Mouse (Mus musculus) CH12.LX (cell line): ENCODE results near the gene Rpl18a. TPM values are rescaled to one million over a fixed set of nuclear protein-coding genes. Genes with fewer than 3 reads are reported as not detected.
A peak's percentile ranks its signal among the peaks of the same experiment; 100 is the strongest.

Experiments used
- DNase-seq: peaks from one replicate; pipeline ENCODE4 v3.0.0-alpha.2; 2013; ENCODE audit errors: extremely low read depth
- H3K27ac ChIP-seq: 2 replicates; pipeline ENCODE4 v1.5.1; 2012; ENCODE audit warnings: low read depth, mild to moderate bottlenecking, control low read depth, moderate library complexity; ENCODE audit not compliant: insufficient read depth
- H3K27me3 ChIP-seq: replicated peaks from 2 replicates; pipeline ENCODE3; 2012; ENCODE audit warnings: inconsistent platforms
- H3K36me3 ChIP-seq, 2 experiments: replicated peaks in 1 of 2; 2 replicates each; pipeline versions ENCODE3 to v1.6.1; 2012; ENCODE audit warnings: inconsistent platforms in 1 of 2, low read length in 1 of 2, mild to moderate bottlenecking in 1 of 2, mixed read lengths in 1 of 2, moderate library complexity in 1 of 2; ENCODE audit not compliant: control insufficient read depth in 1 of 2, insufficient read depth in 1 of 2
- H3K4me1 ChIP-seq, 2 experiments: 2 replicates each; pipeline ENCODE4 v1.6.1; 2012; ENCODE audit warnings: inconsistent platforms in 1 of 2, moderate library complexity in 1 of 2; ENCODE audit not compliant: insufficient read depth in 2 of 2, control insufficient read depth in 1 of 2
- H3K4me2 ChIP-seq: 2 replicates; pipeline ENCODE4 v1.6.1; 2012; ENCODE audit warnings: low read depth, mild to moderate bottlenecking, control low read depth; ENCODE audit not compliant: poor library complexity, insufficient read depth, severe bottlenecking
- H3K4me3 ChIP-seq, 3 experiments: fragments of 150-350 bp in 1 of 3; sonication (generic) in 1 of 3; replicated peaks in 1 of 3; 2 replicates each; pipeline versions ENCODE3 to v1.5.1; 2011 to 2012; ENCODE audit warnings: low read depth in 2 of 3, low read length in 2 of 3, mild to moderate bottlenecking in 2 of 3, moderate library complexity in 2 of 3, control low read depth in 1 of 3, improper control_type of control experiment in 1 of 3, inconsistent platforms in 1 of 3, mixed read lengths in 1 of 3; ENCODE audit not compliant: poor library complexity in 1 of 3
- H3K79me2 ChIP-seq: replicated peaks from 2 replicates; pipeline ENCODE4 v1.6.1; 2012; ENCODE audit warnings: mild to moderate bottlenecking, moderate library complexity; ENCODE audit not compliant: control insufficient read depth, poor library complexity, insufficient read depth, severe bottlenecking; ENCODE audit errors: extremely low read depth
- H3K9ac ChIP-seq: 2 replicates; pipeline ENCODE4 v1.6.1; 2012; ENCODE audit warnings: low read depth, mild to moderate bottlenecking, control low read depth, moderate library complexity; ENCODE audit not compliant: insufficient read depth
- H3K9me3 ChIP-seq: replicated peaks from 2 replicates; pipeline ENCODE3; 2012; ENCODE audit warnings: low read length, inconsistent platforms, mixed read lengths
- BHLHE40 ChIP-seq: IDR thresholded peaks from 2 replicates; pipeline ENCODE4 v1.6.1; 2011; ENCODE audit warnings: mild to moderate bottlenecking, low read depth, low read length, improper control_type of control experiment
- CHD1 ChIP-seq: IDR thresholded peaks from 2 replicates; pipeline ENCODE4 v1.6.1; 2012; ENCODE audit warnings: low read depth, low read length, improper control_type of control experiment, inconsistent platforms
- CHD2 ChIP-seq: IDR thresholded peaks from 2 replicates; pipeline ENCODE4 v1.6.1; 2011; ENCODE audit warnings: low read length, improper control_type of control experiment
- CTCF ChIP-seq, 2 experiments: IDR thresholded peaks in 1 of 2; conservative IDR thresholded peaks in 1 of 2; 2 replicates each; pipeline ENCODE4 v1.5.1; 2011 to 2012; ENCODE audit warnings: low read depth in 2 of 2, low read length in 2 of 2, improper control_type of control experiment in 1 of 2, inconsistent platforms in 1 of 2, mild to moderate bottlenecking in 1 of 2, moderate library complexity in 1 of 2
- ELF1 ChIP-seq: IDR thresholded peaks from 2 replicates; pipeline ENCODE4 v1.6.1; 2014; ENCODE audit warnings: low read depth, mild to moderate bottlenecking, inconsistent platforms, low read length, improper control_type of control experiment
- EP300 ChIP-seq: IDR thresholded peaks from 2 replicates; pipeline ENCODE4 v1.6.1; 2011; ENCODE audit warnings: low read length, improper control_type of control experiment
- ETS1 ChIP-seq: conservative IDR thresholded peaks from 2 replicates; pipeline ENCODE4 v1.6.1; 2012; ENCODE audit warnings: low read depth, mild to moderate bottlenecking, inconsistent platforms, low read length, improper control_type of control experiment, moderate library complexity
- GABPA ChIP-seq: IDR thresholded peaks from 2 replicates; pipeline ENCODE4 v1.6.1; 2012; ENCODE audit warnings: low read depth, low read length, improper control_type of control experiment, inconsistent platforms; ENCODE audit not compliant: insufficient replicate concordance
- HCFC1 ChIP-seq: IDR thresholded peaks from 2 replicates; pipeline ENCODE4 v1.6.1; 2012; ENCODE audit warnings: low read depth, mild to moderate bottlenecking, inconsistent platforms, low read length, improper control_type of control experiment
- IRF4 ChIP-seq: IDR thresholded peaks from 2 replicates; pipeline ENCODE4 v1.6.1; 2014; ENCODE audit warnings: low read depth, mild to moderate bottlenecking, inconsistent platforms, low read length, improper control_type of control experiment
- JUN ChIP-seq: IDR thresholded peaks from 2 replicates; pipeline ENCODE4 v1.6.1; 2011; ENCODE audit warnings: low read depth, mild to moderate bottlenecking, low read length, improper control_type of control experiment, moderate library complexity; ENCODE audit not compliant: insufficient read depth
- JUND ChIP-seq: conservative IDR thresholded peaks from 2 replicates; pipeline ENCODE4 v1.6.1; 2011; ENCODE audit warnings: low read depth, low read length, improper control_type of control experiment
- KAT2A ChIP-seq: IDR thresholded peaks from 2 replicates; pipeline ENCODE4 v1.6.1; 2012; ENCODE audit warnings: low read length, improper control_type of control experiment, inconsistent platforms; ENCODE audit not compliant: insufficient replicate concordance
- MAX ChIP-seq: IDR thresholded peaks from 2 replicates; pipeline ENCODE4 v1.6.1; 2011; ENCODE audit warnings: low read length, improper control_type of control experiment
- MEF2A ChIP-seq: IDR thresholded peaks from 2 replicates; pipeline ENCODE4 v1.6.1; 2014; ENCODE audit warnings: low read depth, mild to moderate bottlenecking, inconsistent platforms, low read length, improper control_type of control experiment, borderline replicate concordance
- MXI1 ChIP-seq: IDR thresholded peaks from 2 replicates; pipeline ENCODE4 v1.6.1; 2011; ENCODE audit warnings: mild to moderate bottlenecking, low read depth, low read length, improper control_type of control experiment
- MYC ChIP-seq: IDR thresholded peaks from 2 replicates; pipeline ENCODE4 v1.6.1; 2011; ENCODE audit warnings: low read depth, mild to moderate bottlenecking, improper control_type of control experiment, low read length
- NRF1 ChIP-seq: IDR thresholded peaks from 2 replicates; pipeline ENCODE4 v1.6.1; 2014; ENCODE audit warnings: low read depth, mild to moderate bottlenecking, inconsistent platforms, low read length, improper control_type of control experiment, moderate library complexity
- PAX5 ChIP-seq: IDR thresholded peaks from 2 replicates; pipeline ENCODE4 v1.6.1; 2012; ENCODE audit warnings: low read length, inconsistent platforms, mixed read lengths
- POLR2A ChIP-seq: IDR thresholded peaks from 2 replicates; pipeline ENCODE4 v1.6.1; 2011; ENCODE audit warnings: low read depth, mild to moderate bottlenecking, improper control_type of control experiment, low read length
- POLR2AphosphoS2 ChIP-seq: IDR thresholded peaks from 2 replicates; pipeline ENCODE4 v1.6.1; 2011; ENCODE audit warnings: low read depth, low read length, improper control_type of control experiment
- RAD21 ChIP-seq: IDR thresholded peaks from 2 replicates; pipeline ENCODE4 v1.6.1; 2011; ENCODE audit warnings: low read depth, mild to moderate bottlenecking, low read length, improper control_type of control experiment, moderate library complexity
- RCOR1 ChIP-seq: conservative IDR thresholded peaks from 2 replicates; pipeline ENCODE4 v1.6.1; 2012; ENCODE audit warnings: low read depth, mild to moderate bottlenecking, inconsistent platforms, low read length, improper control_type of control experiment
- SIN3A ChIP-seq: IDR thresholded peaks from 2 replicates; pipeline ENCODE4 v1.6.1; 2012; ENCODE audit warnings: low read length, improper control_type of control experiment, inconsistent platforms
- TCF12 ChIP-seq: IDR thresholded peaks from 2 replicates; pipeline ENCODE4 v1.6.1; 2014; ENCODE audit warnings: low read depth, mild to moderate bottlenecking, inconsistent platforms, low read length, improper control_type of control experiment
- UBTF ChIP-seq: IDR thresholded peaks from 2 replicates; pipeline ENCODE4 v1.6.1; 2012; ENCODE audit warnings: low read depth, mild to moderate bottlenecking, inconsistent platforms, low read length, improper control_type of control experiment, moderate library complexity
- USF1 ChIP-seq: IDR thresholded peaks from 2 replicates; pipeline ENCODE4 v1.6.1; 2014; ENCODE audit warnings: low read depth, mild to moderate bottlenecking, inconsistent platforms, low read length, improper control_type of control experiment
- ZC3H11A ChIP-seq: IDR thresholded peaks from 2 replicates; pipeline ENCODE4 v1.6.1; 2012; ENCODE audit warnings: low read depth, mild to moderate bottlenecking, inconsistent platforms, low read length, improper control_type of control experiment
- ZKSCAN1 ChIP-seq: IDR thresholded peaks from 2 replicates; pipeline ENCODE4 v1.6.1; 2012; ENCODE audit warnings: low read depth, inconsistent platforms, low read length, improper control_type of control experiment, borderline replicate concordance
- ZNF384 ChIP-seq: IDR thresholded peaks from 2 replicates; pipeline ENCODE4 v1.6.1; 2012; ENCODE audit warnings: low read depth, low read length, improper control_type of control experiment, inconsistent platforms
- dilution Hi-C: fragments of 300-500 bp; cut with MboI; formaldehyde crosslinking; loops from 2 replicates; pipeline ENCODE4 v1.14.3; 2020; ENCODE audit warnings: low sequenced_read_pairs; ENCODE audit not compliant: extremely low pct_unique_long_range_greater_than_20kb, extremely low pct_ligation_motif_present
- in situ Hi-C: fragments of 300-500 bp; cut with MboI; formaldehyde crosslinking; loops from 3 replicates; pipeline ENCODE4 v1.14.3; 2019; ENCODE audit warnings: low sequenced_read_pairs, low pct_ligation_motif_present, low pct_unique_long_range_greater_than_20kb, mixed read lengths
- polyA plus RNA-seq: library from polyadenylated mRNA; unstranded; fragments of >175 nt; gene quantifications from 2 replicates; pipeline ENCODE4 v1.2.1, GENCODE M21; 2012; ENCODE audit warnings: low read depth; ENCODE audit not compliant: insufficient read length
- total RNA-seq, 2 experiments: library from RNA; depleted of rRNA; stranded (reverse); fragments of 300-350 nt in 1 of 2; fragments of >200 nt in 1 of 2; gene quantifications; 2 replicates each; pipeline ENCODE4 v1.2.3; 2012 to 2014

The Rpl18a gene
- total and polyA plus RNA-seq, 3 experiments = 2,035 to 5,917 (median 3,837) TPM

GRCm38 (mm10) chr8:70885612-70886011, 11.6 kb downstream of the Rpl18a start:
- Histone ChIP-seq H3K27ac (no peak overlapping the region), H3K4me1 (peaks cover 13 to 30% of the 10 kb centered on the region in 2 experiments), H3K79me2 (no peaks in the 10 kb centered on the region), H3K27me3 (no peaks in the 10 kb centered on the region), H3K4me2 (no peak overlapping the region; the same call in 1 of the 2 replicates), H3K9ac (no peak overlapping the region), H3K36me3 (peaks cover 0 to 55% of the 10 kb centered on the region in 2 experiments), H3K9me3 (no peaks in the 10 kb centered on the region), H3K4me3 (no peak overlapping the region)
- DNase-seq = peak; percentile 61
- dilution Hi-C loops (no loop called here), in situ Hi-C loops (no loop called here)
- peak; percentile 96 for TF ChIP-seq SIN3A
- 0 out of 2 replicates have a peak, but pooled peaks have one; percentile 31 for TF ChIP-seq IRF4
- 0 out of 2 replicates have a peak, but pooled peaks have one; percentile 16 for TF ChIP-seq EP300
- TF ChIP-seq CTCF (conservative IDR thresholded peaks at IDR 0.05 in 1 of 2, IDR thresholded peaks at IDR 0.05 in 1 of 2; ENCODE audit: low read depth in 2 of 2, low read length in 2 of 2) = no peak
- 0 out of 2 replicates have a peak, but pooled peaks have one; percentile 34 for TF ChIP-seq UBTF
- TF ChIP-seq MYC = 0 out of 2 replicates have a peak, but pooled peaks have one; percentile 36
- no peak for TF ChIP-seq PAX5
- TF ChIP-seq RAD21 = no peak
- TF ChIP-seq MAX = peak; percentile 60
- no peak for TF ChIP-seq RCOR1
- TF ChIP-seq KAT2A = no peak
- 0 out of 2 replicates have a peak, but pooled peaks have one; percentile 20 for TF ChIP-seq HCFC1
- peak; percentile 91 for TF ChIP-seq MXI1
- no peak for TF ChIP-seq BHLHE40
- no peak for TF ChIP-seq ZNF384
- no peak for TF ChIP-seq GABPA
- 0 out of 2 replicates have a peak, but pooled peaks have one; percentile 12 for TF ChIP-seq TCF12
- TF ChIP-seq ETS1 = no peak
- TF ChIP-seq MEF2A = peak; percentile 50; the same call in 1 of the 2 replicates
- no peak for TF ChIP-seq POLR2A
- no peak for TF ChIP-seq CHD1

- no peak for TF ChIP-seq KAT2A
- TF ChIP-seq CHD2 = no peak
- no peak for TF ChIP-seq JUND
- TF ChIP-seq CTCF (conservative IDR thresholded peaks at IDR 0.05 in 1 of 2, IDR thresholded peaks at IDR 0.05 in 1 of 2; ENCODE audit: low read depth in 2 of 2, low read length in 2 of 2) = no peak
- TF ChIP-seq MYC = no peak
- no peak for TF ChIP-seq NRF1
- no peak for TF ChIP-seq HCFC1
- TF ChIP-seq ELF1 = no peak
- no peak for TF ChIP-seq SIN3A
- no peak for TF ChIP-seq GABPA
- TF ChIP-seq POLR2A = no peak
- TF ChIP-seq ZNF384 = no peak
- TF ChIP-seq UBTF = no peak
- TF ChIP-seq TCF12 = no peak
- TF ChIP-seq RCOR1 = no peak
- no peak for TF ChIP-seq JUN
- TF ChIP-seq ZKSCAN1 = no peak
- no peak for TF ChIP-seq USF1
- TF ChIP-seq POLR2AphosphoS2 = no peak
- TF ChIP-seq ZC3H11A = no peak
- Histone ChIP-seq H3K4me3 (no peak overlapping the region), H3K9ac (no peak overlapping the region), H3K9me3 (no peaks in the 10 kb centered on the region), H3K79me2 (no peaks in the 10 kb centered on the region), H3K4me1 (peaks cover 13 to 39% of the 10 kb centered on the region in 2 experiments), H3K27me3 (no peaks in the 10 kb centered on the region), H3K4me2 (no peak overlapping the region), H3K36me3 (peaks cover 0 to 55% of the 10 kb centered on the region in 2 experiments), H3K27ac (no peak overlapping the region)
- DNase-seq = no peak
- dilution Hi-C loops (no loop called here), in situ Hi-C loops (no loop called here)
Observed at GRCm38 (mm10) chr8:70884683-70885082, 12.5 kb downstream of the Rpl18a start.
